Mouse (Mus musculus): ENCODE results near the gene Nat9. TPM values are rescaled to one million over a fixed set of nuclear protein-coding genes. Genes with fewer than 3 reads are reported as not detected.

Nat9 gene
- total RNA-seq (2021): 10 to 100 TPM; 14.5 to 16.6 TPM

- intact Hi-C loops (cut with DNase I): no loop called here
- DNase-seq (ENCODE audit: extremely low spot score in 1 of 2, low spot score in 2 of 2): no peak
These were observed at the start of gene Nat9 for GRCm38 (mm10) chr11:115187693-115188092. Nat9 (minus strand) TSS chr11:115187859.

- intact Hi-C loops (cut with DNase I): no loop called here
- no peak for DNase-seq (ENCODE audit: extremely low spot score in 1 of 2, low spot score in 2 of 2)
These were observed 48.9 kb upstream of the Nat9 start for GRCm38 (mm10) chr11:115236570-115236969.

GRCm38 (mm10) chr11:115234320-115235044 lies 46.8 kb upstream of the Nat9 start:
- DNase-seq (ENCODE audit: extremely low spot score in 1 of 2, low spot score in 2 of 2): peak in 1 of 2 experiments; percentile 66
- intact Hi-C loops (cut with DNase I): no loop called here

GRCm38 (mm10) chr11:115233526-115234290 lies 46.0 kb upstream of the Nat9 start:
- intact Hi-C loops (cut with DNase I): no loop called here

GRCm38 (mm10) chr11:115232889-115233288 lies 45.2 kb upstream of the Nat9 start:
- no peak for DNase-seq (ENCODE audit: extremely low spot score in 1 of 2, low spot score in 2 of 2)
- intact Hi-C loops (cut with DNase I): no loop called here

More at GRCm38 (mm10) chr11:115233526-115234290, 46.0 kb upstream of the Nat9 start:
- peak in 1 of 2 experiments; percentile 54 for DNase-seq (ENCODE audit: extremely low spot score in 1 of 2, low spot score in 2 of 2)

- intact Hi-C loops (cut with DNase I): no loop called here
- peak in 1 of 2 experiments; percentile 39 for DNase-seq (ENCODE audit: extremely low spot score in 1 of 2, low spot score in 2 of 2)
These were observed 44.3 kb upstream of the Nat9 start for GRCm38 (mm10) chr11:115231924-115232323.

- no peak for DNase-seq (ENCODE audit: extremely low spot score in 1 of 2, low spot score in 2 of 2)
- intact Hi-C loops (cut with DNase I): no loop called here
These were observed 43.7 kb upstream of the Nat9 start for GRCm38 (mm10) chr11:115231168-115231915.

GRCm38 (mm10) chr11:115229021-115229930 lies 41.6 kb upstream of the Nat9 start:
- no peak for DNase-seq (ENCODE audit: extremely low spot score in 1 of 2, low spot score in 2 of 2)
- intact Hi-C loops (cut with DNase I): no loop called here

- no peak for DNase-seq (ENCODE audit: extremely low spot score in 1 of 2, low spot score in 2 of 2)
- intact Hi-C loops (cut with DNase I): no loop called here
These were observed 40.8 kb upstream of the Nat9 start for GRCm38 (mm10) chr11:115228430-115228829.

GRCm38 (mm10) chr11:115227640-115228039 lies 40.0 kb upstream of the Nat9 start:
- DNase-seq (ENCODE audit: extremely low spot score in 1 of 2, low spot score in 2 of 2): no peak
- intact Hi-C loops (cut with DNase I): no loop called here

- intact Hi-C loops (cut with DNase I): no loop called here
These were observed 39.3 kb upstream of the Nat9 start for GRCm38 (mm10) chr11:115226811-115227491.

GRCm38 (mm10) chr11:115225301-115225700 lies 37.6 kb upstream of the Nat9 start:
- intact Hi-C loops (cut with DNase I): no loop called here
- no peak for DNase-seq (ENCODE audit: extremely low spot score in 1 of 2, low spot score in 2 of 2)

More at GRCm38 (mm10) chr11:115226811-115227491, 39.3 kb upstream of the Nat9 start:
- no peak for DNase-seq (ENCODE audit: extremely low spot score in 1 of 2, low spot score in 2 of 2)

GRCm38 (mm10) chr11:115224889-115225288 lies 37.2 kb upstream of the Nat9 start:
- intact Hi-C loops (cut with DNase I): no loop called here
- peak; percentile 42 to 72 for DNase-seq (ENCODE audit: extremely low spot score in 1 of 2, low spot score in 2 of 2)

GRCm38 (mm10) chr11:115223877-115224276 lies 36.2 kb upstream of the Nat9 start:
- intact Hi-C loops (cut with DNase I): no loop called here
- no peak for DNase-seq (ENCODE audit: extremely low spot score in 1 of 2, low spot score in 2 of 2)

- DNase-seq (ENCODE audit: extremely low spot score in 1 of 2, low spot score in 2 of 2): no peak
- intact Hi-C loops (cut with DNase I): no loop called here
These were observed 35.8 kb upstream of the Nat9 start for GRCm38 (mm10) chr11:115223451-115223850.

- no peak for DNase-seq (ENCODE audit: extremely low spot score in 1 of 2, low spot score in 2 of 2)
- intact Hi-C loops (cut with DNase I): no loop called here
These were observed 34.9 kb upstream of the Nat9 start for GRCm38 (mm10) chr11:115222570-115222969.

GRCm38 (mm10) chr11:115222077-115222476 lies 34.4 kb upstream of the Nat9 start:
- intact Hi-C loops (cut with DNase I): no loop called here
- no peak for DNase-seq (ENCODE audit: extremely low spot score in 1 of 2, low spot score in 2 of 2)

- DNase-seq (ENCODE audit: extremely low spot score in 1 of 2, low spot score in 2 of 2): no peak
- intact Hi-C loops (cut with DNase I): no loop called here
These were observed 32.0 kb upstream of the Nat9 start for GRCm38 (mm10) chr11:115219685-115220084.
